Mouse (Mus musculus) heart, adult 2 months (tissue): ENCODE measurements around the gene Ccdc114. TPM values are rescaled to one million over a fixed set of nuclear protein-coding genes. Genes with fewer than 3 reads are reported as not detected.

ENCODE experiments used
- DNase-seq, 2 experiments: peaks; one replicate each; pipeline ENCODE4 v3.0.0; 2021
- H3K27ac ChIP-seq: fragments of 200-600 bp; 2 replicates; pipeline ENCODE4 v1.8.1; 2022
- H3K27me3 ChIP-seq: fragments of 200-500 bp; 2 replicates; pipeline ENCODE4 v1.6.1; 2012; ENCODE audit warnings: mild to moderate bottlenecking, low read length, inconsistent platforms, mixed read lengths; ENCODE audit not compliant: control insufficient read depth, insufficient read depth
- H3K36me3 ChIP-seq: fragments of 200-500 bp; 2 replicates; pipeline ENCODE4 v1.6.1; 2012; ENCODE audit warnings: low read length, inconsistent platforms; ENCODE audit not compliant: control insufficient read depth, insufficient read depth
- H3K4me1 ChIP-seq: fragments of 200-500 bp; 2 replicates; pipeline ENCODE4 v1.6.1; 2011; ENCODE audit warnings: low read length; ENCODE audit not compliant: control insufficient read depth, insufficient read depth
- H3K4me3 ChIP-seq: fragments of 200-600 bp; 2 replicates; pipeline ENCODE4 v1.8.1; 2022
- H3K79me2 ChIP-seq: fragments of 200-500 bp; replicated peaks from 2 replicates; pipeline ENCODE4 v1.6.1; 2012; ENCODE audit warnings: mild to moderate bottlenecking, inconsistent platforms, low read length, moderate library complexity, mixed read lengths; ENCODE audit not compliant: control insufficient read depth, insufficient read depth
- H3K9ac ChIP-seq: fragments of 200-500 bp; 2 replicates; pipeline ENCODE4 v1.6.1; 2012; ENCODE audit warnings: low read depth, mild to moderate bottlenecking, control low read depth, inconsistent platforms, low read length, mixed read lengths
- CTCF ChIP-seq: fragments of 200-600 bp; IDR thresholded peaks from 2 replicates; pipeline ENCODE4 v1.8.1; 2022; ENCODE audit warnings: antibody characterized with exemption, mild to moderate bottlenecking, moderate library complexity
- EP300 ChIP-seq: fragments of 200-500 bp; IDR thresholded peaks from 2 replicates; pipeline ENCODE4 v1.6.1; 2011; ENCODE audit warnings: low read depth, low read length, control low read depth; ENCODE audit not compliant: insufficient read depth
- POLR2A ChIP-seq: fragments of 200-500 bp; IDR thresholded peaks from 2 replicates; pipeline ENCODE4 v1.6.1; 2011; ENCODE audit warnings: mild to moderate bottlenecking, low read depth, low read length, control low read depth; ENCODE audit not compliant: insufficient read depth
- WGBS: fragments of 180-500 bp; shearing (Covaris S2); methylation state at CpG from one replicate; pipeline ENCODE4 v1.1.7; 2018; 5-methylcytosine and 5-hydroxymethylcytosine counted together
- intact Hi-C: fragments of 180-260 bp; cut with DNase I; formaldehyde crosslinking; loops from one replicate; pipeline ENCODE4 v1.15.1; 2025
- polyA plus RNA-seq: library from polyadenylated mRNA; depleted of rRNA; stranded (reverse); fragments of >200 nt; gene quantifications from 2 replicates; pipeline ENCODE4 v1.2.3, GENCODE M21; 2012
- total RNA-seq, 2 experiments: library from RNA; stranded (reverse); gene quantifications; 2 replicates each; pipeline ENCODE4 v1.2.3; 2021

Ccdc114 gene
- total and polyA plus RNA-seq, 3 experiments = 0.94 to 2.1 (median 1.0) TPM

DNA sequence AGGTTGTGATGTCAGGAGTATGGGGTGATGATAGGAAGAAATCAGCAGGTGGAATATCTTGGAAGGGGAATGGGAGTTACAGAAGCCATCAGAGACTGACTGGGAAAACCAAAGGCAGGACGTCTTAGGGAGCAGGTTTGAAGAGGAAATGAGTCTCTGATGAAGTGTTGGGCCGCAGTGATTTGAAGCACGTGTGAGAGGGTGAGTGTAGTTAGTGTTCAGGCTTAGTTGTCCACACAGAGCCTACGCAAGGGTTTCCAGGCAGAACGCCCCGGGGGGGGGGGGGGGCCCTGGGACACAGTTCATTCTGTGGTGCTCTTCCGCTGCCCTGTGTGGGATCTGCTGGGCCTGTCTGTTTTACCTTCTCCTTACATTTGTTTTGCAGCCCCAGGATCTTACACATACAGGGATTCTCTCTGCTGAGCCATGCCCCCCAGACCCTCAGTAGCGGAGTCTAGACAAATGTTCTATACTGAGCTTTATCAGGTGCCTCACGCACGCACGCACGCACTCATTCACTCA is 21.3 kb upstream of the Ccdc114 start:
- H3K27ac ChIP-seq = no peak overlapping the region
- no peak for DNase-seq
- TF ChIP-seq EP300 = no peak
- no peak for TF ChIP-seq POLR2A
- no peak overlapping the region for H3K4me3 ChIP-seq
- intact Hi-C loops = no loop called here
- H3K27me3 ChIP-seq = no peaks in the 10 kb centered on the region
- H3K4me1 ChIP-seq = peaks cover under 1% of the 10 kb centered on the region; the same call in 1 of the 2 replicates
- 68% methylated on average over 12 of the region's 12 CpGs for WGBS
- H3K36me3 ChIP-seq = no peaks in the 10 kb centered on the region
- no peaks in the 10 kb centered on the region for H3K79me2 ChIP-seq
- H3K9ac ChIP-seq = no peak overlapping the region

DNA sequence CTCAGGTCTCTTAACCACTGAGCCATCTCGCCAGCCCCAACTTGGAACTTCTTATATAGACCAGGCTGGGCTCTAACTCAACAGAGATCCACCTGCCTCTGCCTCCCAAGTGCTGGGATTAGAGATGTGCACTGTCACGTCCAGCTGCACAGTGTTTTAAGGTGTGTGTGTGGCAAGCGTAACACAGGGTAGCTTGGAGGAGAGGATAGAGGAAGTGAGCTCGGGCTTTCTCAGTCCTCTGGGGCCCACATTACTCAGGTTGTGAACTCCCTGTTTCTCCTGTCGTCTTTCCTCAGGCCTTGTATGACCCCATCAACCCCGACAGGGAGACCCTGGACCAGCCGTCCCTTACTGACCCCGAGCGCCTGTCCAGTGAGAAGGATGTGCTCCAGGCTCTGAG is 17.2 kb upstream of the Ccdc114 start:
- no peaks in the 10 kb centered on the region for H3K79me2 ChIP-seq
- no peaks in the 10 kb centered on the region for H3K4me1 ChIP-seq
- intact Hi-C loops = no loop called here
- no peaks in the 10 kb centered on the region for H3K36me3 ChIP-seq
- 90% methylated on average over 9 of the region's 9 CpGs for WGBS
- TF ChIP-seq CTCF (no peak), POLR2A (no peak), EP300 (no peak)
- no peak overlapping the region for H3K4me3 ChIP-seq
- DNase-seq = no peak
- H3K27me3 ChIP-seq = no peaks in the 10 kb centered on the region
- H3K9ac ChIP-seq = no peak overlapping the region
- H3K27ac ChIP-seq = no peak overlapping the region

DNA sequence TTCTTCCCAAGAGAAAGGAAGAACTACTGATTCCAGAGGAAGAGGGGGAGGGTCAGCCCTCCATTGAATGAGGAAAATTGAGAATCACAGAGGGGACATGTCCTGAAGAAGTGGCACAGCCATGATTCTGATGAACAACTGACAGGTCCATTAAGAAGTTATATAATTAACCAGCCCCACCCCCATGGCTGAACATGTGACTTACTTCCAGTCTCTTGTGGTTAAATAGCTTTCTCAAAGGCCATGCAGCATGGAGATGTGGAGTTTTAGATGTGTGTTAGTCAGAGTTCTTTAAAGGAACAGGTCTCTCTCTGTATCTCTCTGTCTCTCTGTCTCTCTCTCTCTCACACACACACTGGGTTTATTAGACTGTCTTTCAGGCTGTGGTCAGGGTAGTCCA is 15.5 kb upstream of the Ccdc114 start:
- H3K27me3 ChIP-seq = no peaks in the 10 kb centered on the region
- H3K79me2 ChIP-seq = no peaks in the 10 kb centered on the region
- no peak overlapping the region for H3K9ac ChIP-seq
- no peak overlapping the region for H3K27ac ChIP-seq
- no peak overlapping the region for H3K4me3 ChIP-seq
- no peaks in the 10 kb centered on the region for H3K36me3 ChIP-seq
- no peak for TF ChIP-seq POLR2A
- TF ChIP-seq EP300 = no peak
- TF ChIP-seq CTCF = no peak
- no peaks in the 10 kb centered on the region for H3K4me1 ChIP-seq
- no peak for DNase-seq
- intact Hi-C loops = no loop called here

DNA sequence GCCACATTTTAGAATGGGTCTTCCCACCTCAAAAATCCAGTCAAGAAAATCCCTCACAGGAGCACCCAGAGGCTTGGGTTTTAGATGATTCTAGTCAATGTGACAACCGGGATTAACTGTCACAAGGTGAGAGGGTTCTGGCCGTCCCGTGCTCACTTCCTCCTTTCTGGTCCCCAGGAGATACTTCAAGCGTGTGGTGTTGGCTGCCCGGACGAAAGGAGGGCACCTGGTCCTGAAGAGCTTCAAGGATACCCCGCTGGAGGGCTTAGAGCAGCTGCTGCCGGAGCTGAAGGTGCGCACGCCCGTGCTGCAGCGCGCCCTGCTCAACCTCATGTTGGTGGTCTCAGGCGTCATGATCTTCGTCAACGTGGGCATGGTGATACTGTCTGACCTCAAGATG is 14.7 kb upstream of the Ccdc114 start:
- Histone ChIP-seq H3K9ac (no peak overlapping the region), H3K27ac (no peak overlapping the region), H3K27me3 (no peaks in the 10 kb centered on the region), H3K4me3 (no peak overlapping the region), H3K4me1 (no peaks in the 10 kb centered on the region), H3K36me3 (no peaks in the 10 kb centered on the region), H3K79me2 (no peaks in the 10 kb centered on the region)
- 91% methylated on average over 16 of the region's 16 CpGs for WGBS
- no peak for DNase-seq
- TF ChIP-seq POLR2A (no peak), CTCF (no peak), EP300 (no peak)
- intact Hi-C loops = no loop called here

DNA sequence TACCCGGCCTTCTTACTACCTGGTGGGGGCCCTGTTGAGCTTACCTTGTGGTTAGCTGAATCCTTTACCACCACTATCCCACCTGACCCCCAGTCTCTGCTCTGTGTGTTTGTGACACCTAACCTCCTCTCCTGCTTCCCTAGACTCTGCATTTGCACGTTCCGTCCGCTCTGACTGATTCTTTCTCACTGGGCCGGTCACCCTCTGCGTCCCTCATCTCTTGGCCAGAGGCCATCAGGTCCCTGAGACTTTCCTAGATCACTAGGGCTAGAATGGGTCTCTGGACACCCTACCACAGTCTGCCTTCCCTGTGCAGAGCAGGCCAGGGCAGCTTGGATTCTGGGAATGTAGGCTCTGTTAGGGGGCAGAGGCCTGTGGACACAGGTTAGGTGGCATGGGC is 9.8 kb upstream of the Ccdc114 start:
- H3K79me2 ChIP-seq = no peaks in the 10 kb centered on the region
- intact Hi-C loops = no loop called here
- no peak overlapping the region for H3K4me3 ChIP-seq
- H3K27ac ChIP-seq = no peak overlapping the region
- H3K9ac ChIP-seq = no peak overlapping the region
- H3K4me1 ChIP-seq = peaks cover 5% of the 10 kb centered on the region
- H3K27me3 ChIP-seq = no peaks in the 10 kb centered on the region
- 88% methylated on average over 6 of the region's 6 CpGs for WGBS
- DNase-seq = no peak
- TF ChIP-seq CTCF (no peak), EP300 (no peak), POLR2A (no peak)
- no peaks in the 10 kb centered on the region for H3K36me3 ChIP-seq

DNA sequence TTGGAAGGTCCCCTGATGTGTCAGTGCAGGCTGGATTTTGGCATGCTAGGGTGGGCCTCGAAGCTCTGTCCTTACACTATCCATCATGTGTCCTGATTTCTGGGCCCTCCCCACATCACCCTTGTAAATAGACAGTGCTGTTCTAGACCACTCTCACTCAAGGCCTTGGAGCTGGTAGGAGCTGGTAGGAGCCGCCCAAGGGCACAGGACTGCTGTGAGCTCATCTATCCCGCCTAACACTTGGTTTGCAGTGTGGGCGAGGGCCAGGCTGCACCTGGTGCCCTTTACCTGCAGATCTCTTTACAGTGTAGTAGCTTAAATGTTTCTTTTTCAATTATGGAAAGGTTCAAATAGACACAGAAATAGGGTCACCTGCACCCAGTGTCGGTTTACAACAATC is 8.9 kb upstream of the Ccdc114 start:
- intact Hi-C loops = no loop called here
- WGBS = 94% methylated on average over 5 of the region's 5 CpGs

More for the DNA sequence above, 8.9 kb upstream of the Ccdc114 start:
- Histone ChIP-seq H3K79me2 (no peaks in the 10 kb centered on the region), H3K27me3 (no peaks in the 10 kb centered on the region), H3K36me3 (no peaks in the 10 kb centered on the region), H3K27ac (no peak overlapping the region), H3K4me1 (peaks cover 6% of the 10 kb centered on the region), H3K9ac (no peak overlapping the region), H3K4me3 (no peak overlapping the region)
- TF ChIP-seq EP300 (no peak), POLR2A (no peak), CTCF (no peak)
- DNase-seq = no peak
